Mouse (Mus musculus): Measurements from ENCODE around the gene Smim24. TPM values are rescaled to one million over a fixed set of nuclear protein-coding genes. Genes with fewer than 3 reads are reported as not detected.
A peak's percentile ranks its signal among the peaks of the same experiment; 100 is the strongest.

Smim24 gene
- polyA plus RNA-seq, 1 experiment, result 1.9 TPM

- Histone ChIP-seq H3K27ac (replicated peaks; ENCODE audit: low read depth, low read length) (peak overlapping the region; percentile 76), H3K4me1 (ENCODE audit: control insufficient read depth, insufficient read depth, insufficient read length, low read length) (peaks cover 44% of the 10 kb centered on the region), H3K4me3 (ENCODE audit: insufficient read depth, low read depth, low read length) (peak overlapping the region; percentile 32)
Measured at GRCm38 (mm10) chr10:81407539-81408423, 14.9 kb downstream of the Smim24 start.

GRCm38 (mm10) chr10:81408424-81408729, 15.5 kb downstream of the Smim24 start:
- Histone ChIP-seq H3K4me3 (ENCODE audit: insufficient read depth, low read depth, low read length) (no peak overlapping the region), H3K4me1 (ENCODE audit: control insufficient read depth, insufficient read depth, insufficient read length, low read length) (peaks cover 49% of the 10 kb centered on the region), H3K27ac (replicated peaks; ENCODE audit: low read depth, low read length) (peak overlapping the region; percentile 76)

GRCm38 (mm10) chr10:81408871-81409291, 16.0 kb downstream of the Smim24 start:
- Histone ChIP-seq H3K4me1 (ENCODE audit: control insufficient read depth, insufficient read depth, insufficient read length, low read length) (peaks cover 53% of the 10 kb centered on the region), H3K4me3 (ENCODE audit: insufficient read depth, low read depth, low read length) (no peak overlapping the region), H3K27ac (replicated peaks; ENCODE audit: low read depth, low read length) (peak overlapping the region; percentile 76)

GRCm38 (mm10) chr10:81409330-81409729, 16.5 kb downstream of the Smim24 start:
- H3K4me1 ChIP-seq (ENCODE audit: control insufficient read depth, insufficient read depth, insufficient read length, low read length), result peaks cover 54% of the 10 kb centered on the region
- H3K27ac ChIP-seq (replicated peaks; ENCODE audit: low read depth, low read length), result peak overlapping the region; percentile 64
- H3K4me3 ChIP-seq (ENCODE audit: insufficient read depth, low read depth, low read length), result no peak overlapping the region

- no peak overlapping the region for H3K4me3 ChIP-seq (ENCODE audit: insufficient read depth, low read depth, low read length)
- peaks cover 61% of the 10 kb centered on the region for H3K4me1 ChIP-seq (ENCODE audit: control insufficient read depth, insufficient read depth, insufficient read length, low read length)
- peak overlapping the region; percentile 64 for H3K27ac ChIP-seq (replicated peaks; ENCODE audit: low read depth, low read length)
Measured at GRCm38 (mm10) chr10:81410350-81410749, 17.5 kb downstream of the Smim24 start.

GRCm38 (mm10) chr10:81410981-81411380, 18.1 kb downstream of the Smim24 start:
- peaks cover 63% of the 10 kb centered on the region for H3K4me1 ChIP-seq (ENCODE audit: control insufficient read depth, insufficient read depth, insufficient read length, low read length)
- peak overlapping the region; percentile 89 for H3K27ac ChIP-seq (replicated peaks; ENCODE audit: low read depth, low read length)
- no peak overlapping the region for H3K4me3 ChIP-seq (ENCODE audit: insufficient read depth, low read depth, low read length)

- peaks cover 64% of the 10 kb centered on the region for H3K4me1 ChIP-seq (ENCODE audit: control insufficient read depth, insufficient read depth, insufficient read length, low read length)
- H3K4me3 ChIP-seq (ENCODE audit: insufficient read depth, low read depth, low read length), result no peak overlapping the region; the same call in 1 of the 2 replicates
- peak overlapping the region; percentile 89 for H3K27ac ChIP-seq (replicated peaks; ENCODE audit: low read depth, low read length)
Measured at GRCm38 (mm10) chr10:81411471-81412400, 18.9 kb downstream of the Smim24 start.

GRCm38 (mm10) chr10:81412586-81413309, 19.9 kb downstream of the Smim24 start:
- peaks cover 67% of the 10 kb centered on the region for H3K4me1 ChIP-seq (ENCODE audit: control insufficient read depth, insufficient read depth, insufficient read length, low read length)
- peak overlapping the region; percentile 4; the same call in 1 of the 2 replicates for H3K4me3 ChIP-seq (ENCODE audit: insufficient read depth, low read depth, low read length)
- H3K27ac ChIP-seq (replicated peaks; ENCODE audit: low read depth, low read length), result peak overlapping the region; percentile 89

- Histone ChIP-seq H3K4me3 (ENCODE audit: insufficient read depth, low read depth, low read length) (peak overlapping the region; percentile 48), H3K27ac (replicated peaks; ENCODE audit: low read depth, low read length) (peak overlapping the region; percentile 93)
Measured at GRCm38 (mm10) chr10:81413310-81414261, 20.7 kb downstream of the Smim24 start.

GRCm38 (mm10) chr10:81414682-81415081, 21.8 kb downstream of the Smim24 start:
- peaks cover 72% of the 10 kb centered on the region for H3K4me1 ChIP-seq (ENCODE audit: control insufficient read depth, insufficient read depth, insufficient read length, low read length)
- H3K4me3 ChIP-seq (ENCODE audit: insufficient read depth, low read depth, low read length), result no peak overlapping the region
- H3K27ac ChIP-seq (replicated peaks; ENCODE audit: low read depth, low read length), result peak overlapping the region; percentile 93

More at GRCm38 (mm10) chr10:81413310-81414261, 20.7 kb downstream of the Smim24 start:
- peaks cover 64% of the 10 kb centered on the region for H3K4me1 ChIP-seq (ENCODE audit: control insufficient read depth, insufficient read depth, insufficient read length, low read length)

GRCm38 (mm10) chr10:81415146-81415545, 22.3 kb downstream of the Smim24 start:
- H3K27ac ChIP-seq (replicated peaks; ENCODE audit: low read depth, low read length), result peak overlapping the region; percentile 74
- peaks cover 73% of the 10 kb centered on the region for H3K4me1 ChIP-seq (ENCODE audit: control insufficient read depth, insufficient read depth, insufficient read length, low read length)
- H3K4me3 ChIP-seq (ENCODE audit: insufficient read depth, low read depth, low read length), result no peak overlapping the region

- Histone ChIP-seq H3K27ac (replicated peaks; ENCODE audit: low read depth, low read length) (peak overlapping the region; percentile 74), H3K4me1 (ENCODE audit: control insufficient read depth, insufficient read depth, insufficient read length, low read length) (peaks cover 70% of the 10 kb centered on the region), H3K4me3 (ENCODE audit: insufficient read depth, low read depth, low read length) (no peak overlapping the region)
Measured at GRCm38 (mm10) chr10:81415549-81416310, 22.9 kb downstream of the Smim24 start.

- no peak overlapping the region; the same call in 1 of the 2 replicates for H3K4me3 ChIP-seq (ENCODE audit: insufficient read depth, low read depth, low read length)
- peaks cover 73% of the 10 kb centered on the region for H3K4me1 ChIP-seq (ENCODE audit: control insufficient read depth, insufficient read depth, insufficient read length, low read length)
- H3K27ac ChIP-seq (replicated peaks; ENCODE audit: low read depth, low read length), result peak overlapping the region; percentile 37; the same call in 1 of the 2 replicates
Measured at GRCm38 (mm10) chr10:81416581-81417226, 23.9 kb downstream of the Smim24 start.

All from brown adipose tissue, adult 24 weeks (tissue).